8 mouse cellular contexts compared by ENCODE assay signal in the genomic region with DNA sequence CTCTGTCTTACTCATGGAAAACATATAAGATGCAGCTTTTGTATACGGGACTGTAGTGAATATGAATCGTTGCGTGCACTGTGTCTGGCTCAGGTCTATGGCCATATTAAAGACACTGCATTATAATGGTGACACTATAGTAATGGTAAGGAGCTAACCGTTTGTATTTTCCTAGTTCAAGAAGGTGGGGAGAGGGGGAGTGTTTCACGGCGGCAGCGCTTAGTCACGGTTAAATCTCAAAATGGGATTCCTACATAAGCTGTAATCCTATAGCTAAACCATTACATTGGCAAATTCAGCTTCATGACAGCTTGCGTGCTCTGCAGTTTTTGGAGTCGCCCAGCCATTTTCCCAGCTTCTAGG. TPM values are rescaled to one million over a fixed set of nuclear protein-coding genes. Genes with fewer than 3 reads are reported as not detected.
A peak's percentile ranks its signal among the peaks of the same experiment; 100 is the strongest.
DNase-seq lines count a peak whose midpoint lies in the region; ATAC-seq and TF ChIP-seq lines count a peak whose summit lies in the region.

No protein-coding gene starts in this region.

- H3K27me3 ChIP-seq in spleen, adult 2 months (ENCODE audit: control insufficient read depth, insufficient read depth, low read length), result no peaks in the 10 kb centered on the region
- H3K27me3 ChIP-seq in liver, embryonic 12.5 days (replicated peaks), result peaks cover 6% of the 10 kb centered on the region
- H3K27me3 ChIP-seq in stomach, postnatal 0 days (ENCODE audit: control insufficient read depth, insufficient read depth, low read length), result no peaks in the 10 kb centered on the region

- H3K27ac ChIP-seq in spleen, adult 2 months (ENCODE audit: insufficient read depth, low read length), result peak overlapping the region; percentile 23; the same call in 1 of the 2 replicates
- no peak overlapping the region for H3K27ac ChIP-seq in liver, embryonic 12.5 days
- no peak overlapping the region for H3K27ac ChIP-seq in stomach, postnatal 0 days (replicated peaks)

- no peak for TF ChIP-seq EP300 in stomach, postnatal 0 days (optimal IDR thresholded peaks at IDR 0.05)

- no peak for DNase-seq in frontal cortex, adult 2 months (ENCODE audit: extremely low spot score in 1 of 2, low spot score in 1 of 2)
- DNase-seq in spleen, adult 2 months (ENCODE audit: low read depth in 1 of 2, low spot score in 2 of 2), result no peak
- no peak for DNase-seq in spleen, adult 12 weeks (ENCODE audit: low spot score)
- no peak for DNase-seq in stomach, postnatal 0 days (ENCODE audit: low spot score)
- DNase-seq in cerebellum, adult 11-12 months, result no peak
- no peak for DNase-seq in adrenal gland, adult 2 months

- ATAC-seq in frontal cortex, adult (ENCODE audit: low TSS enrichment), result peak; percentile 42
- no peak for ATAC-seq in liver, embryonic 12.5 days
- ATAC-seq in stomach, postnatal 0 days (ENCODE audit: low FRiP score, low TSS enrichment), result no peak

- peak overlapping the region; percentile 94 for H3K4me2 ChIP-seq in liver, embryonic 12.5 days
- H3K4me2 ChIP-seq in stomach, postnatal 0 days (replicated peaks; ENCODE audit: low read depth), result peak overlapping the region; percentile 97

- WGBS in spleen, adult 2 months, result 57% methylated on average over 10 of the region's 10 CpGs
- 41% methylated on average over 10 of the region's 10 CpGs for WGBS in liver, embryonic 12.5 days (ENCODE audit: insufficient replicate concordance)
- WGBS in stomach, postnatal 0 days, result 37% methylated on average over 10 of the region's 10 CpGs

- TF ChIP-seq CTCF in spleen, adult 2 months (IDR thresholded peaks at IDR 0.05; ENCODE audit: extremely low read depth, insufficient read depth, insufficient read length, insufficient replicate concordance), result no peak
- TF ChIP-seq CTCF in stomach, postnatal 0 days (IDR thresholded peaks at IDR 0.05; ENCODE audit: low read depth), result no peak

- H3K9ac ChIP-seq in liver, embryonic 12.5 days, result no peak overlapping the region; the same call in 1 of the 2 replicates
- H3K9ac ChIP-seq in stomach, postnatal 0 days (ENCODE audit: low read length), result peak overlapping the region; percentile 85

- no peak for TF ChIP-seq POLR2A in spleen, adult 2 months (IDR thresholded peaks at IDR 0.05; ENCODE audit: low read depth, low read length)

- H3K4me1 ChIP-seq in spleen, adult 2 months (ENCODE audit: control insufficient read depth, insufficient read depth, insufficient read length), result peaks cover 10% of the 10 kb centered on the region
- H3K4me1 ChIP-seq in liver, embryonic 12.5 days, result peaks cover 19% of the 10 kb centered on the region; the same call in 1 of the 2 replicates
- peaks cover 5% of the 10 kb centered on the region; the same call in 1 of the 2 replicates for H3K4me1 ChIP-seq in stomach, postnatal 0 days (replicated peaks; ENCODE audit: control insufficient read depth, insufficient read depth)

- no peaks in the 10 kb centered on the region for H3K36me3 ChIP-seq in spleen, adult 2 months (ENCODE audit: control insufficient read depth, insufficient read depth, low read length)
- no peaks in the 10 kb centered on the region for H3K36me3 ChIP-seq in liver, embryonic 12.5 days
- no peaks in the 10 kb centered on the region for H3K36me3 ChIP-seq in stomach, postnatal 0 days (ENCODE audit: control insufficient read depth, insufficient read depth, low read length)

- peak overlapping the region; percentile 95 for H3K4me3 ChIP-seq in spleen, adult 2 months (ENCODE audit: extremely low read depth, insufficient read depth, insufficient read length)
- H3K4me3 ChIP-seq in liver, embryonic 12.5 days, result peak overlapping the region; percentile 65
- H3K4me3 ChIP-seq in stomach, postnatal 0 days (ENCODE audit: low read depth, low read length), result peak overlapping the region; percentile 76

- H3K9me3 ChIP-seq in liver, embryonic 12.5 days (replicated peaks), result no peaks in the 10 kb centered on the region
- no peaks in the 10 kb centered on the region for H3K9me3 ChIP-seq in stomach, postnatal 0 days (ENCODE audit: control insufficient read depth, low read length)

RNA-seq across cellular contexts. Expression of a gene that starts 0.4 kb away (rescaled TPM):
- polyA plus RNA-seq in frontal cortex, adult 2 months (2012; rRNA removed), result 16.0 and 16.4 TPM in 2 replicates
- 9.5 and 10.1 TPM in 2 replicates for polyA plus RNA-seq in spleen, adult 2 months (2012; rRNA removed)
- polyA plus RNA-seq in liver, embryonic 12.5 days (2016; fragmentation: Nextera tagmentation; extraction: Ambion mirVana), result 2.3 and 3.0 TPM in 2 replicates
- 13.0 and 13.1 TPM in 2 replicates for polyA plus RNA-seq in stomach, postnatal 0 days (2015; fragmentation: Nextera tagmentation; extraction: Ambion mirVana)
- 1 to 10 TPM; 3.7 to 5.9 TPM for total RNA-seq in adrenal gland, adult 2 months (2021)
- polyA plus RNA-seq in adrenal gland, adult 2 months (2012; rRNA removed), result 2.6 and 3.8 TPM in 2 replicates

RNA-seq across cellular contexts. Expression of a gene that starts 25.8 kb away (rescaled TPM):
- polyA plus RNA-seq in frontal cortex, adult 2 months (2012; rRNA removed), result 0.17 TPM in 1 of 2 replicates, not detected in the other
- polyA plus RNA-seq in spleen, adult 2 months (2012; rRNA removed), result 0.36 TPM in 1 of 2 replicates, not detected in the other
- 0.13 TPM in 1 of 2 replicates, not detected in the other for polyA plus RNA-seq in liver, embryonic 12.5 days (2016; fragmentation: Nextera tagmentation; extraction: Ambion mirVana)
- 16.3 and 17.4 TPM in 2 replicates for polyA plus RNA-seq in stomach, postnatal 0 days (2015; fragmentation: Nextera tagmentation; extraction: Ambion mirVana)
- total RNA-seq in adrenal gland, adult 2 months (2021), result not detected
- not detected in 2 replicates for polyA plus RNA-seq in adrenal gland, adult 2 months (2012; rRNA removed)

Comparison
In these comparisons a context has a peak if more than half of its experiments do, and no peak if none do; other contexts are left out.
1. RNA of a gene that starts 25.8 kb away (polyA plus RNA-seq): 16.3 to 17.4 TPM in stomach, postnatal 0 days; 0.36 TPM in spleen, adult 2 months, 0.17 TPM in frontal cortex, adult 2 months, 0.13 TPM in liver, embryonic 12.5 days and not detected in adrenal gland, adult 2 months; every median in the first group is over 10 times any median in the second.
2. Peak in every context shown above with its lines, with median percentiles within 50 percentile points of each other: H3K4me3 ChIP-seq.